Mouse (Mus musculus): ENCODE results near the gene Tmx1.

The Tmx1 gene

DNA sequence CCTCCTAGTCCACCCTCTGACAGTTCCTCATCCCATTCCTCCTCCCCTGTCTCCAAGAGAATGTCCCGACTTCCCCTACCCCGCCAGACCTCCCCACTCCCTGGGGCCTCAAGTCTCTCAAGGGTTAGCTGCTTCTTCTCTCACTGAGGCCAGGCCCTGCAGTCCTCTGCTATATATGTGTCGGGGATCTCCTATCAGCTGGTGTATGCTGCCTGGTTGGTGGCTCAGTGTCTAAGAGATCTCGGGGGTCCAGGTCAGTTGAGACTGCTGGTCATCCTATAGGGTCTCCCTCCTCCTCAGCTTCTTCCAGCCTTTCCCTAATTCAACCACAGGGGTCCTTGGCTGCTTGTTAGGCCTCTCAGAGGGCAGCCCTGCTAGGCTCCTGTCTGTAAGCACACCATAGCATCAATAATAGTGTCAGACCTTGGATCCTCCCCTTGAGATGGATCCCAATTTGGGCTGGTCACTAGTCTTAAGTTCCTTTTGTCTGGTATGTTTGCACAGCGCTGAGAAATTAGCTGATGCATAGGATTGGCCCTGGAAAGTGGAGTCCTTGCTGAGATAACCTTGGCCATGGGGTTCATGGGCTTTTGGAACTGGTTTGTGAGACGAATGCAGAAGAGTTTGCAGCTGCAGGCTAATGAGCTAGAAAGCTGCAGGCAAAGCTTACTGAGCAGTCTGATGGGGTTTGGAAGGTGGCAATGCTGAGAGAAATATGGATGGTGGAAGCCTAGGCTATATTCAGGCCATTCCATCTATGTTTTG is 34.0 kb downstream of the Tmx1 start:
- no peak for DNase-seq (ENCODE audit: low spot score)

DNA sequence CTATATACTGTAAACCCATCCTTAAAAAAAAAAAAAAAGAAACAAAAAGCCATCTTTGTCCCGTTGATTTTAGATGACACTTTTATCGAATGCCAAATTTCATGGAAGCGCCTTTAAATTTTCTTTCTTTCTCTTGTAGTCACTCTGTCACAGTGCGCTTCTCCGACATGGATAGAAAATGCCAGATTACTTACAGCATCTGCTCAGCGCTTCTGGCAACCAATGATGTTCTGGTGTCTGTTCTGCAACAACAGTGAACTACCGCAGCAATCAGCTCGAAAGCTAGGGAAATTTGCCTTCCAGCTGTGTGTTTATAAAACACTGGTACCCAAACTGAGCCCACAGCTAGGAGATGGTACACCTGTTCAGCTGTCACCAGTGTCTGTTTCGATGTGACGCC is 39.5 kb downstream of the Tmx1 start:
- DNase-seq (ENCODE audit: low spot score), result no peak

DNA sequence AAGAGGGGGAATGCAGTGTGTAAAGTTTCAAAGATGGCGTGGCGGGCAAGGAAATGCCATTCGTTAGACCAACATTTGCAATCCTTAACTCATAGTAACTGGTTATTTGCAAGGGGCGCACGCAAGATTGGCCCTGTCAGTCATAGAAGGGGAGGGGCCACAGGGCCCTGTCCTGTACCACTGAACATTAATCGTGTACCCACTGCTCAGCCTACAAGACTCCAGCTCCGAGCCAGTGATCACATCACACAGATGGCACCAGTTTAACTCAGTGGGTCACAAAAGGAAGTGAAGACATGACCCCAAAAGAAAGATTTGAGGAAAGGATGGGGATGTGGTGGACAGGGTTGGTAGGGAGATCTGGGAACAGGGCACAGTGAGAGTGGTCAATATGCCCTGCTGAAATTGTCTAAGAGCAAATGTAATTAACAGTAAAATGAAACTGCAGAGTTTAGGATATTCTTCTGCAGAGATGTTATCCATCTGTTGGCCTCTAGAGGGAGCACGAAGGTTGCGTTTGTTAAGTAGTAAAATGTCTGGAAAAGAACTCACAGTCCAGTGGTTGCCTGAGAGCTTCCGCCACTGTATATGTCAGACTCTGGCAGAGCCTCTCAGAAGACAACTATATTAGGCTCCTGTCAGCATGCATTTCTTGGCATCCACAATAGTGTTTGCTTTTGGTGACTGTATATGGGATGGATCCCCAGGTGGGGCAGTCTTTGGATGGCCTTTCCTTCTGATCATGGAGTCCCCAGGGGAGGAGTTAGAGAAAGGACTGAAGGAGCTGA is 41.8 kb downstream of the Tmx1 start:
- DNase-seq (ENCODE audit: low spot score), result no peak

DNA sequence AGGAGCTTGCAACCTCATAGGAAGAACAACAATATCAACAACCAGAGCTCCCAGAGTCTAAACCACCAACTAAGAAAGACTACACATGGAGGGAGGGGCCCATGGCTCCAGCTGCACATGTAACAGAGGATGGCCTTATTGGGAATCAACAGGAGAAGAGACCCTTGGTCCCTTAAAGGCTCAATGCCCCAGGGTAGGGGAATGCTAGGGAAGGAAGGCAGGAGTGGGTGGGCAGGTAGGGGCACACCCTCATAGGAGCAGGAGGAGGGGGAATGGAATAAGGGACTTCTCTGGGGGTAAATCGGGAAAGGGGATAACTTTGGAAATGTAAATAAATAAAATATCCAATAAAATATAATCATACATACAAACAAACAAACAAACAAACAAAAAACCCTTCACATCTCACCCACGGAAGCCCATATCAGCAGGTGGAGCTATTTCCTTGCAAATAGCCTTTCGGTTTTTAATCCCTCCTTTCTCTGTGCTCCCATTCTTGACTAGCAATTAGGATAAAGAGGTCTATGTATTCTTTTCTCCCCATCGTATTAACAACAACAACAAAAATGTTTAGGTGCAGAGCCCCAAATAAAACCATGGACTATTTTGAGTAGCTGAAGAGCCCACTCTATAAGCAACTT is 42.5 kb downstream of the Tmx1 start:
- DNase-seq (ENCODE audit: low spot score), result no peak

DNA sequence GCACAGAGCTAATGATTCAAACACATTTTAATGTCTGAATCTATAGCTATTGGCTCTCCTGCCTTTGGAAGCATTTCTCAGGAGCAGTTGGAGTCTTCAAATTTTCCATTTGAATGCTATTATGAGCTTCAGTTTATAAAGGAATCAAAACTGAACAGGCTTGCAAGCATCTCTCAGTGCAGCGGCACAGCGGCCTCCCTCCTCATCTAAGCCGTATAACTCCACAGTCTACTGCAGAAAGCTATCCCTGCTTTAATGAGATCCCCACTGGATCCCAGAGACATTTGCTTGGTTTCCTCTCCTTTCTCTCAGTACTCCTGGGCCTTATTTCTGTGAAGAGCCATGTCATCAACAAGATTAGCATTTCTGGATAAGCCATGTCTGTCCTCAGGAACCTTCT is 45.2 kb downstream of the Tmx1 start:
- DNase-seq (ENCODE audit: low spot score), result no peak

DNA sequence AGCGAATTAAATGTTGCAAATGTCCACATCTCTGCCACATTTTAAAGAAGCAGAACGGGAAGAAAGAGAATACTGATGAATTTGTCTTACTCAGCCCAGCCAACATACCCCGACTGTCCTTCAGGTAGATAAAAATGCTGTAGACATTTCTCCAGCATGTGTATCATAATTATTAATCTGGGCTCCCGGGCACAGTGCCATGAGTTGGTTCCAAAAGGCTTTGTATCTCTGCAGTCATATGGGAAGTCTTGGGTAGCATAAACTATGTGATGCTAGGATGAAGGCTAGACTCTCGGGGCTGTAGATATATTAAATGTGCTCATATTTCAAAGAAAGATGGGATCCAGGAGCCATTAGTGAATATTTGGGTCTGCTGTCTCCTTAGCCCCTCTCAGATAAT is 53.1 kb downstream of the Tmx1 start:
- DNase-seq (ENCODE audit: low spot score), result no peak

DNA sequence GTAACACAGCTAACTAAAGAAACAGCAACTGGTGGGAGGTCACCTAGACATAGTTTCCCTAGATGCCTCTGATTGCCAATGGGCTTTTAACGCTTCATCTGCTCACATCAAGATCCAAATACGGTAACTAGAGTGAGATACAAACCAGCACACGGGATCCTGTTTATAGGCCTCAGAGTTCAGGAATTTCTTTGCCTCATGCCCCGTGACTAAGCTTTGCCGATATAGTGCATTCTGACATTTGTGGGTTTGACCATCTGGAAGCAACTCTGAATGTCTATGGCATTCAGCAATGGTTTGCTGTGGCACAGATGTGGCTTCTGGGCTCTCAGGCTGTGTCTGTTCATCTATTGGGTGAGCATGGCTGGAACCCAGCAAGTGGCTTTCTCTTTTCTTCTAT is 59.1 kb downstream of the Tmx1 start:
- DNase-seq (ENCODE audit: low spot score), result no peak

DNA sequence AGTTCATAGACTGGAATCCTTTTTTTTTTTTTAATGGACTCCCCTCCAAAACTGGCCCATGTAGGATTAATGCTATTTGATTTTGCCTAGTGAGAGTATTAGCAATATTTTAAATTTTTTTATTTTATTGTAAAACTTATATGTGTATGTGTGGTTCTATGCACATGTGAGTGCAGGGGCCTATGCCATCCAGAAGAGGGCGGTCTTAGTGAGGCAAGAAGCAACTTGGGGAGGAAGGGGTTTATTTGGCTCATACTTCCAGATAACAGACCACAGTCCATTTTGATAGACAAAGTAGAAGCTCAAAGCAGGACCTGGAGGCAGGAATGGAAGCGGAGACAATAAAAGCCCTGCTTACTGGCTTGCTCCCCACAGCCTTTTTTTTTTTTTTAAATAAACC is 59.5 kb downstream of the Tmx1 start:
- no peak for DNase-seq (ENCODE audit: low spot score)

All from spleen, adult 12 weeks (tissue).